Mouse (Mus musculus) E14TG2a.4 (cell line): ENCODE measurements around the gene Hexim1.

ENCODE experiments used
- CTCF ChIP-seq: conservative IDR thresholded peaks from 2 replicates; pipeline ENCODE4 v1.5.1; 2014; ENCODE audit warnings: low read length
- NANOG ChIP-seq: IDR thresholded peaks from 2 replicates; pipeline ENCODE4 v1.6.1; 2014; ENCODE audit warnings: borderline replicate concordance, low read length, mixed read lengths

DNA sequence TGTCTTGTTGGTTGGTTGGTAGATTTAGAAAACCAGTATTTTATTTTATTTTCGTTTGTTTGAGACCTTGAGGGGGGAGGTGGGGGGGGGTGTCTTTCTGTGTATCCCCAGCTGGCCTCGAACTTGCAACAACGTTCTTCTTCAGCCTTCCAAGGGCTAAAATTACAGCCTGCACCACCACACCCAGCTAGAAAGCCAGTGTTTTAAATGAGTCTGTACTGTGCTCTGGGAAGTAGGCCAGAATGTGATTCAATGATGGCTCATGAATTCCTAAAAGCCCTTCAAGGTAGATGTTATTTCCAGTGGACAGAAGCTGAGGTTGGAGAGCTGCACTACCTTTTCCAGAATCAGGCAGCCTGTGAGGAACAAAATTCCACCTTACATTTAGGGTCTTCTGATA, 18.2 kb downstream of the Hexim1 start:
- no peak for TF ChIP-seq CTCF
- TF ChIP-seq NANOG = no peak
